Mouse (Mus musculus): ENCODE measurements around the gene Whrn.

Whrn gene

GRCm38 (mm10) chr4:63450551-63450950 is 45.2 kb downstream of the Whrn start:
- no peak for DNase-seq (ENCODE audit: low read depth, low spot score)

GRCm38 (mm10) chr4:63444362-63445066 is 51.3 kb downstream of the Whrn start:
- DNase-seq (ENCODE audit: low read depth, low spot score), result no peak

- DNase-seq (ENCODE audit: low read depth, low spot score), result no peak
Observed at GRCm38 (mm10) chr4:63443101-63443500, 52.7 kb downstream of the Whrn start.

GRCm38 (mm10) chr4:63441616-63442015 is 54.2 kb downstream of the Whrn start:
- DNase-seq (ENCODE audit: low read depth, low spot score), result peak; percentile 27

GRCm38 (mm10) chr4:63440262-63440661 is 55.5 kb downstream of the Whrn start:
- no peak for DNase-seq (ENCODE audit: low read depth, low spot score)

GRCm38 (mm10) chr4:63437968-63438367 is 57.8 kb downstream of the Whrn start:
- DNase-seq (ENCODE audit: low read depth, low spot score), result no peak

- no peak for DNase-seq (ENCODE audit: low read depth, low spot score)
Observed at GRCm38 (mm10) chr4:63437119-63437815, 58.5 kb downstream of the Whrn start.

GRCm38 (mm10) chr4:63435402-63435801 is 60.4 kb downstream of the Whrn start:
- no peak for DNase-seq (ENCODE audit: low read depth, low spot score)

- no peak for DNase-seq (ENCODE audit: low read depth, low spot score)
Observed at GRCm38 (mm10) chr4:63431098-63431497, 64.7 kb downstream of the Whrn start.

GRCm38 (mm10) chr4:63430357-63430756 is 65.4 kb downstream of the Whrn start:
- DNase-seq (ENCODE audit: low read depth, low spot score), result no peak

- peak; percentile 43 for DNase-seq (ENCODE audit: low read depth, low spot score)
Observed at GRCm38 (mm10) chr4:63426308-63426707, 69.5 kb downstream of the Whrn start.

- no peak for DNase-seq (ENCODE audit: low read depth, low spot score)
Observed at GRCm38 (mm10) chr4:63423811-63424210, 72.0 kb downstream of the Whrn start.

GRCm38 (mm10) chr4:63423231-63423630 is 72.6 kb downstream of the Whrn start:
- DNase-seq (ENCODE audit: low read depth, low spot score), result peak; percentile 66

- peak; percentile 92 for DNase-seq (ENCODE audit: low read depth, low spot score)
Observed at GRCm38 (mm10) chr4:63420143-63420920, 75.5 kb downstream of the Whrn start.

- no peak for DNase-seq (ENCODE audit: low read depth, low spot score)
Observed at GRCm38 (mm10) chr4:63418270-63418669, 77.5 kb downstream of the Whrn start.

- DNase-seq (ENCODE audit: low read depth, low spot score), result peak; percentile 78
Observed at GRCm38 (mm10) chr4:63417318-63417957, 78.4 kb downstream of the Whrn start.

GRCm38 (mm10) chr4:63414951-63415350 is 80.8 kb downstream of the Whrn start:
- no peak for DNase-seq (ENCODE audit: low read depth, low spot score)

- no peak for DNase-seq (ENCODE audit: low read depth, low spot score)
Observed at GRCm38 (mm10) chr4:63411222-63411621, 84.6 kb downstream of the Whrn start.

GRCm38 (mm10) chr4:63410583-63410934 is 85.2 kb downstream of the Whrn start:
- peak; percentile 96 for DNase-seq (ENCODE audit: low read depth, low spot score)

- peak; percentile 96 for DNase-seq (ENCODE audit: low read depth, low spot score)
Observed at GRCm38 (mm10) chr4:63409908-63410582, 85.7 kb downstream of the Whrn start.

GRCm38 (mm10) chr4:63409317-63409907 is 86.4 kb downstream of the Whrn start:
- no peak for DNase-seq (ENCODE audit: low read depth, low spot score)
